Mouse (Mus musculus) embryonic facial prominence, embryonic 13.5 days (tissue): ENCODE measurements around the gene E030025P04Rik. TPM values are rescaled to one million over a fixed set of nuclear protein-coding genes. Genes with fewer than 3 reads are reported as not detected.

Experiments
- ATAC-seq: fragments of 200-750 bp; cut with Nextera tagmentation; 2 replicates; pipeline ENCODE4 v1.8.0; 2017; ENCODE audit warnings: low read depth; ENCODE audit not compliant: insufficient number of reproducible peaks, insufficient read depth, low FRiP score, low TSS enrichment
- H3K27ac ChIP-seq: fragments of 300-500 bp; sonication (generic); 2 replicates; pipeline ENCODE4 v1.5.1; 2015; ENCODE audit warnings: moderate library complexity, mild to moderate bottlenecking, inconsistent platforms
- H3K27me3 ChIP-seq: fragments of 300-500 bp; sonication (generic); 2 replicates; pipeline ENCODE4 v1.6.1; 2015; ENCODE audit warnings: mild to moderate bottlenecking, inconsistent platforms
- H3K36me3 ChIP-seq: fragments of 300-500 bp; sonication (generic); 2 replicates; pipeline ENCODE4 v1.6.1; 2015; ENCODE audit warnings: mild to moderate bottlenecking, inconsistent platforms
- H3K4me1 ChIP-seq: fragments of 300-500 bp; sonication (generic); 2 replicates; pipeline ENCODE4 v1.6.1; 2015; ENCODE audit warnings: inconsistent platforms
- H3K4me2 ChIP-seq: fragments of 300-500 bp; sonication (generic); 2 replicates; pipeline ENCODE4 v1.6.1; 2015; ENCODE audit warnings: moderate library complexity, mild to moderate bottlenecking, inconsistent platforms
- H3K4me3 ChIP-seq: fragments of 300-500 bp; sonication (generic); 2 replicates; pipeline ENCODE4 v1.5.1; 2015; ENCODE audit warnings: mild to moderate bottlenecking, inconsistent platforms
- H3K9ac ChIP-seq: fragments of 300-500 bp; sonication (generic); 2 replicates; pipeline ENCODE4 v1.6.1; 2015; ENCODE audit warnings: mild to moderate bottlenecking, inconsistent platforms
- H3K9me3 ChIP-seq: fragments of 300-500 bp; sonication (generic); 2 replicates; pipeline ENCODE4 v1.6.1; 2016; ENCODE audit warnings: inconsistent platforms
- WGBS: fragments of 180-500 bp; shearing (Covaris S2); methylation state at CpG from one replicate; pipeline ENCODE4 v1.1.7; 2015; ENCODE audit warnings: mixed read lengths; 5-methylcytosine and 5-hydroxymethylcytosine counted together
- polyA plus RNA-seq: library from polyadenylated mRNA; unstranded; fragments of >200 nt; fragmentation: Nextera tagmentation; extraction: Ambion mirVana; gene quantifications from 2 replicates; pipeline ENCODE4 v1.2.1, GENCODE M21; 2015

E030025P04Rik gene
- not detected in 2 replicates for polyA plus RNA-seq

DNA sequence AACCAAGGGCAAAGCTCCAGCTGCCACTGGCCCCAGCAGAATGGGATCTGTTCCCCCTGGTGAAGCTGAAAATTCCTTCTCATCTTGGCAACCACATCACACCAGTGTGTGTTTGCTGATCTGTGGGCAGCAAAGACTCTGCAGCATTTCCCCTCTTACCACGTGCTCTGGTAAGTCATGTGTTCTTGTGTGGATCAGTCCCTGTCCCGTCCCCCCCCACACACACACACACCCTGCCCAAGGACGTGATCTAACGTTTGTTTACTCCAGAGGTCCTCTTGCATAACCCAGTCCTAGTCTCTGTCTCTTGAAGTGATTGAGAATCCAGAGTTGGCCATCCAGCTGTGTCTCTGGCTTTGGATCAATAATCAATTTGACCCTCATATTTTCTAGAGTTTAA is at the start of gene E030025P04Rik:
TSS of gene E030025P04Rik (minus strand) at position 134 of the 400 bp plus-strand sequence.
- no peak within 1 kb of the TSS for H3K4me2 ChIP-seq

GRCm38 (mm10) chr11:109192673-109193557 is 48.7 kb upstream of the E030025P04Rik start:
- no peaks in the 10 kb centered on the region for H3K36me3 ChIP-seq
- H3K27me3 ChIP-seq = no peaks in the 10 kb centered on the region
- peaks cover 4% of the 10 kb centered on the region; the same call in 1 of the 2 replicates for H3K4me1 ChIP-seq
- no peak overlapping the region for H3K27ac ChIP-seq
- no peaks in the 10 kb centered on the region for H3K9me3 ChIP-seq
- H3K4me3 ChIP-seq = no peak overlapping the region
- H3K9ac ChIP-seq = peak overlapping the region; percentile 52; the same call in 1 of the 2 replicates
- H3K4me2 ChIP-seq = peak overlapping the region; percentile 37
- 31% methylated on average over 15 of the region's 15 CpGs for WGBS
- ATAC-seq = peak; percentile 37; the same call in 1 of the 2 replicates

More for the DNA sequence above, at the start of gene E030025P04Rik:
- Histone ChIP-seq H3K4me3 (no peak within 1 kb of the TSS), H3K4me1 (0 out of 2 replicates have a peak, but pooled peaks cover 3% of the 10 kb centered on the region), H3K27me3 (no peaks in the 10 kb centered on the region), H3K27ac (no peak within 1 kb of the TSS), H3K9me3 (no peaks in the 10 kb centered on the region), H3K36me3 (no peaks in the 10 kb centered on the region), H3K9ac (no peak within 1 kb of the TSS)
- 74% methylated on average over 4 of the region's 4 CpGs for WGBS
- no peak for ATAC-seq

DNA sequence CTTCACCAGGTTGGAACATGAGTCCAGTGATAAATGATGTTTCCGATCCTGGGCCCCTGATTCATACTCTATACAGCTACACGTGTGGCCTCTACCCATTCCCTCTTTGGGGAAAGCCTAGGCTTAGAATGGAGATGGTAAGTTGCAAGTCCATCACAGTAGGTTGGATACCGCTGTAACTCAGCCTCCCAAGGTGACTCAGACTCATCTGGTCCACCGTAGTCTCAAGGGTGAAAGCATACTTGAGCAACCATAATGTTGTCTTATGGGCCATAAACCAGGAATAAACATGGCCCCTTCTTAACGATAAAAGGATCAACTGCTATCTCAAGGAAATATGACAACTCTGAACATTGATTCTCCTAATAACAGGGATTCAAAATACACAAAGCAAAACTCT is 44.1 kb upstream of the E030025P04Rik start:
- no peak overlapping the region for H3K9ac ChIP-seq
- 94% methylated on average over 5 of the region's 5 CpGs for WGBS
- no peaks in the 10 kb centered on the region for H3K36me3 ChIP-seq
- no peak overlapping the region for H3K4me2 ChIP-seq
- no peaks in the 10 kb centered on the region for H3K9me3 ChIP-seq
- no peak overlapping the region for H3K27ac ChIP-seq
- ATAC-seq = no peak
- no peak overlapping the region for H3K4me3 ChIP-seq
- peaks cover 4% of the 10 kb centered on the region; the same call in 1 of the 2 replicates for H3K4me1 ChIP-seq
- H3K27me3 ChIP-seq = no peaks in the 10 kb centered on the region

GRCm38 (mm10) chr11:109187631-109188184 is 43.5 kb upstream of the E030025P04Rik start:
- Histone ChIP-seq H3K27ac (no peak overlapping the region), H3K36me3 (no peaks in the 10 kb centered on the region), H3K4me2 (no peak overlapping the region), H3K4me1 (no peaks in the 10 kb centered on the region), H3K9ac (no peak overlapping the region), H3K9me3 (no peaks in the 10 kb centered on the region), H3K27me3 (no peaks in the 10 kb centered on the region), H3K4me3 (no peak overlapping the region)
- no peak for ATAC-seq
- WGBS = 77% methylated on average over 6 of the region's 6 CpGs

DNA sequence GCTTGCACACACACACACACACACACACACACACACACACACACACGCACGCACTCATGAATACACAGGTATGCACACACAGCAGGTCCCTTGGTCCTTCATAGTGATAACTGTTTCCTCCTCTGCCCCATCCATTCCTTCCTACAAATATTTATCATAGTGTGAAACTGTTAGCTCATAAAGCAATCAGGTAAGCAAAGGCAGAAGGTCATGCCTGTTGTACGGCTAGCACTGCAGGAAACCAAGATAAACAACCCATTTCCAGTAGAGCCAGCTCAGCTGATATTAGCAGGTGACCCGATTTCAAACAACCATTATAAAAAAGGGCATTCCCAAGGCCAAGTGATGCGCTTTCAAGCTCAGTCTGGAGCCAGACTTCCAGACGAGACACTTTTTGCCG is 36.9 kb upstream of the E030025P04Rik start:
- Histone ChIP-seq H3K9me3 (no peaks in the 10 kb centered on the region), H3K4me3 (no peak overlapping the region), H3K9ac (no peak overlapping the region), H3K36me3 (no peaks in the 10 kb centered on the region), H3K27me3 (no peaks in the 10 kb centered on the region), H3K4me1 (peaks cover 9% of the 10 kb centered on the region), H3K4me2 (no peak overlapping the region), H3K27ac (no peak overlapping the region)
- no peak for ATAC-seq
- WGBS = 70% methylated on average over 7 of the region's 7 CpGs

GRCm38 (mm10) chr11:109180290-109180689 is 36.1 kb upstream of the E030025P04Rik start:
- Histone ChIP-seq H3K4me1 (peaks cover 9% of the 10 kb centered on the region), H3K27ac (no peak overlapping the region), H3K4me2 (no peak overlapping the region), H3K9me3 (no peaks in the 10 kb centered on the region), H3K4me3 (no peak overlapping the region), H3K36me3 (no peaks in the 10 kb centered on the region), H3K27me3 (no peaks in the 10 kb centered on the region), H3K9ac (no peak overlapping the region)
- WGBS = 89% methylated on average over 11 of the region's 11 CpGs
- ATAC-seq = no peak

GRCm38 (mm10) chr11:109178788-109179518 is 34.8 kb upstream of the E030025P04Rik start:
- 46% methylated on average over 8 of the region's 8 CpGs for WGBS
- H3K27ac ChIP-seq = no peak overlapping the region
- no peak overlapping the region for H3K9ac ChIP-seq
- no peak for ATAC-seq
- no peaks in the 10 kb centered on the region for H3K9me3 ChIP-seq
- H3K27me3 ChIP-seq = no peaks in the 10 kb centered on the region
- no peaks in the 10 kb centered on the region for H3K36me3 ChIP-seq
- H3K4me2 ChIP-seq = no peak overlapping the region
- no peak overlapping the region for H3K4me3 ChIP-seq
- H3K4me1 ChIP-seq = peaks cover 9% of the 10 kb centered on the region

GRCm38 (mm10) chr11:109175376-109175969 is 31.3 kb upstream of the E030025P04Rik start:
- H3K27ac ChIP-seq = no peak overlapping the region
- peaks cover 5% of the 10 kb centered on the region for H3K4me1 ChIP-seq
- no peak overlapping the region for H3K4me3 ChIP-seq
- H3K4me2 ChIP-seq = no peak overlapping the region
- peaks cover 3% of the 10 kb centered on the region; the same call in 1 of the 2 replicates for H3K9me3 ChIP-seq
- WGBS = 62% methylated on average over 8 of the region's 8 CpGs
- H3K27me3 ChIP-seq = no peaks in the 10 kb centered on the region
- no peaks in the 10 kb centered on the region for H3K36me3 ChIP-seq
- ATAC-seq = no peak
- H3K9ac ChIP-seq = no peak overlapping the region

GRCm38 (mm10) chr11:109172224-109172623 is 28.1 kb upstream of the E030025P04Rik start:
- Histone ChIP-seq H3K9ac (no peak overlapping the region), H3K4me3 (no peak overlapping the region), H3K27me3 (no peaks in the 10 kb centered on the region), H3K4me1 (peaks cover 14% of the 10 kb centered on the region), H3K27ac (no peak overlapping the region), H3K36me3 (no peaks in the 10 kb centered on the region), H3K4me2 (no peak overlapping the region), H3K9me3 (peaks cover 3% of the 10 kb centered on the region; the same call in 1 of the 2 replicates)
- WGBS = 90% methylated on average over 1 of the region's 1 CpGs
- ATAC-seq = no peak

- Histone ChIP-seq H3K27me3 (no peaks in the 10 kb centered on the region), H3K4me2 (no peak overlapping the region), H3K4me1 (peaks cover 14% of the 10 kb centered on the region), H3K9me3 (peaks cover 3% of the 10 kb centered on the region; the same call in 1 of the 2 replicates), H3K27ac (no peak overlapping the region), H3K4me3 (no peak overlapping the region), H3K36me3 (no peaks in the 10 kb centered on the region), H3K9ac (no peak overlapping the region)
- ATAC-seq = no peak
- 91% methylated on average over 6 of the region's 6 CpGs for WGBS
These were observed 26.6 kb upstream of the E030025P04Rik start for GRCm38 (mm10) chr11:109170771-109171170.

- Histone ChIP-seq H3K4me2 (no peak overlapping the region), H3K9ac (no peak overlapping the region), H3K27ac (no peak overlapping the region; the same call in 1 of the 2 replicates), H3K27me3 (no peaks in the 10 kb centered on the region), H3K9me3 (no peaks in the 10 kb centered on the region), H3K4me3 (no peak overlapping the region), H3K4me1 (0 out of 2 replicates have a peak, but pooled peaks cover 5% of the 10 kb centered on the region), H3K36me3 (no peaks in the 10 kb centered on the region)
- 0 out of 2 replicates have a peak, but pooled peaks have one; percentile 15 for ATAC-seq
- WGBS = 45% methylated on average over 5 of the region's 5 CpGs
These were observed 13.5 kb upstream of the E030025P04Rik start for GRCm38 (mm10) chr11:109157694-109158093.
